Mouse (Mus musculus) gastrocnemius, postnatal 14 days (tissue): Measurements from ENCODE around the gene Lrp6. TPM values are rescaled to one million over a fixed set of nuclear protein-coding genes. Genes with fewer than 3 reads are reported as not detected.

Experiments
- DNase-seq: peaks from one replicate; pipeline ENCODE4 v3.0.0; 2021; ENCODE audit warnings: mixed read lengths
- intact Hi-C: fragments of 180-260 bp; cut with DNase I; formaldehyde crosslinking; loops from one replicate; pipeline ENCODE4 v1.15.1; 2025; ENCODE audit warnings: low total_unique reads
- total RNA-seq, 2 experiments: library from RNA; stranded (reverse); gene quantifications; 2 replicates each; pipeline ENCODE4 v1.2.3; 2021

Gene Lrp6
- total RNA-seq, 2 experiments from 2014 or later, result 40.9 to 41.9 TPM

- intact Hi-C loops, result no loop called here
- DNase-seq, result no peak
Observed at GRCm38 (mm10) chr6:134510280-134510679, 56.5 kb downstream of the Lrp6 start.

DNA sequence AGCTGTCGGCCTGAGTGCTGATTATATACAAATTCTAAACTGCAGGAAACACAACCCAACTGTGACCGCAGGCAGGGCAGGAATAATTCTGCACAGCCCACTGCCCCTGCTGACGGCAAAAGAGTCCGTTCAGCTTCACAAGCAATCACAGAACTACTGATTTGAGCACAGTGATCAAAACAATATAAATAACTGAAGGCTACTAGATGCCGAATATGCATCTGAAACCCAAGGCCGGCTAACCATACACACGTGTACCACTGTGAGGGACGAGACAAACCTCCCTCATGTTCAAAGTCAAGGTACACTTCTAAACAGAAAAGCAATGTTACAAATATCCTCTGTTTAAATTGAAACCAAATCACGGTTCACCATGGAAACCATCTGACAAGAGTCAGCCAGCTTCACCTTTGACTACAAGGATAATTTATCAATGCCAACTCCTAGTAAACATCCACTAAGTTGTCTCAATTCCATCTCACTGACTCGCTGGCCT is 57.0 kb downstream of the Lrp6 start:
- intact Hi-C loops, result no loop called here
- no peak for DNase-seq

- intact Hi-C loops, result no loop called here
- DNase-seq, result no peak
Observed at GRCm38 (mm10) chr6:134504866-134505265, 61.9 kb downstream of the Lrp6 start.

DNA sequence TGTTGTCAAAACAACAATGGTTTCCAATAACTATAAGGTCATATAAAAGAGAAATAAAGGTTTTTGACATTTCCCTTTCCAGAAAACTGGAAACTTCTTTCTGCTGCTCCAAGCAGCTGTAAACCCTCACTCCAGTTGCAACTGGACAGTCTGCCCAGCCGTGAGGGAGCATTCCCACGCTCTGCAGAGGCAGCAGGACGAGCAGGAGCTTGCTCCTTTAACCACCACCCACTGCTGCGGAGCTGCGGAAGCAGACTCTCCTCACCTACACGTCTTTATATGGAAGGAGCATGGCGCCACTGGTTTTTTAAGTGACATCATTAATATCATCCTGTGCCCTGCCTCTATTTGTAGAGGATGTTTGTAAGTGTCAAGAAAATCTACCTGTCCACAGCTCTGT is 64.4 kb downstream of the Lrp6 start:
- DNase-seq, result no peak
- intact Hi-C loops, result no loop called here

DNA sequence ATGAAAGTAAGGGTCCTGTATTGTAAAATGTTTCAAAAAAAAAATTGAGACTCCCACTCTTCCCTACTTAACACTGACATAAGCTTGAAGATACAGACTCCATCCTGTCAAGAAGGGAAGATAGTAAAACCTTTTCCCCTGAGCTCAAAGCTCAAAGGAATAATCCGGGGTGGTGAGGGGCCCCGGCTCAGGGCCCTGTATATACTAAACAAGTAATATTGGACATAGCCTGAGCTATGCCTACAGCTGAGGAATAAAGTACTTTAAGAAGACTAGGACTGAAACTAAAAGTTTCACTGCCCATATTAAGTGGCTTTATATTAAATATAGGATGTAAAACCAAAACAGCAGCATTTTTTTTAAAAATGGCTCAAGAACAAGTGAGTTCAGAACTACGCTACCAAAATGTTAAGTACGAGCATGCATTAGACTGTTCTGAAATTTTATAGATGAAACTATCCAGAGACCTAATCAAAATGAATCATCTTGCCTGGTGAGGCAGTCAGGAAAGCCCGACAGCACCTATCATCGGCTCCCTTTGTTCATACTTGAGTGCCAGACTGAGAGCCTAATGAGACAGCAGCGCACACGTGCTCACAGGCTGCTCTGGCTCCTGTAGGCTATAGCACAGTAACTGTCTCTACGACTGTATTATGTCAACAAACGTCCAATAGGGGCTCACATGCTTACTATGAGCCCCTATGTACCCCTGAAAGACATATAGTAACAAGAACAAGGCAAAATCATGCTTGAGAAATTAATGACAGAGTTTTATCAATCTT is 66.2 kb downstream of the Lrp6 start:
- DNase-seq, result no peak
- intact Hi-C loops, result no loop called here

DNA sequence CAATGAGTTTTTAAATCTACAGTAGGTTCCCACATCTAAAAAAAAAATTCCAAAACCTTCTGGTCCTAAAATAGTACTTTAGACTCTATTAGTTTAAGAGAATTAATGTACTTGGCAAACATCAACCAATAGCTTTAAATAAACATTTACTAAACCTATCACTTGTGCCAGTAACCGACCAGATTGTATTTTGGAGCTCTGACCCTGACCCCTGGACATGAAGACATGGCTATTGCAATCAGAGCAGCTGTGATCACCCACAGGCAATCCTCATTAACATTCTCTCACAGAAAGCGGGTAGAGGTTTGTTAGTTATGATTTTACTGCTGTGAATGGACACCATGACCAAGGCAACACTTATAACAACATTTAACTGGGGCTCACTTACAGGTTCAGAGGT is 67.7 kb downstream of the Lrp6 start:
- intact Hi-C loops, result no loop called here
- DNase-seq, result no peak

DNA sequence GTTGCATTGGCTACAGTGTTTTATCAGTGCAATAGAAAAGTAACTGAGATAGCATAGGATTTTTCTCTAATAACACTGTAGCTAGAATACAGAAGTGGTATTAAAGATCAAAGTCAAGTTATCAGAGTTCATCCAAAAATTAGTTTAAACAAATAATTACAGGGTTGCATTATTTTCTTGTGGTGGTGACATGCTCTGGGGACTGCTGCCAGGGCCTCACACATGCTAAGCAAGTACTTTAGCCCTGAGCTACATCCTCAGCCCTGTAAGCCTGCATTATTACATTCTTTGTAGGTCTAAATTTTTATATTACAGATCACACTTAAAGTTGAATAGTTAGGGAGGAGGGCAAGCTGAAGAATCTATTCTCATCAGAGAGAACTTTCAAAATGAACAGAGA is 68.2 kb downstream of the Lrp6 start:
- intact Hi-C loops, result no loop called here
- no peak for DNase-seq

DNA sequence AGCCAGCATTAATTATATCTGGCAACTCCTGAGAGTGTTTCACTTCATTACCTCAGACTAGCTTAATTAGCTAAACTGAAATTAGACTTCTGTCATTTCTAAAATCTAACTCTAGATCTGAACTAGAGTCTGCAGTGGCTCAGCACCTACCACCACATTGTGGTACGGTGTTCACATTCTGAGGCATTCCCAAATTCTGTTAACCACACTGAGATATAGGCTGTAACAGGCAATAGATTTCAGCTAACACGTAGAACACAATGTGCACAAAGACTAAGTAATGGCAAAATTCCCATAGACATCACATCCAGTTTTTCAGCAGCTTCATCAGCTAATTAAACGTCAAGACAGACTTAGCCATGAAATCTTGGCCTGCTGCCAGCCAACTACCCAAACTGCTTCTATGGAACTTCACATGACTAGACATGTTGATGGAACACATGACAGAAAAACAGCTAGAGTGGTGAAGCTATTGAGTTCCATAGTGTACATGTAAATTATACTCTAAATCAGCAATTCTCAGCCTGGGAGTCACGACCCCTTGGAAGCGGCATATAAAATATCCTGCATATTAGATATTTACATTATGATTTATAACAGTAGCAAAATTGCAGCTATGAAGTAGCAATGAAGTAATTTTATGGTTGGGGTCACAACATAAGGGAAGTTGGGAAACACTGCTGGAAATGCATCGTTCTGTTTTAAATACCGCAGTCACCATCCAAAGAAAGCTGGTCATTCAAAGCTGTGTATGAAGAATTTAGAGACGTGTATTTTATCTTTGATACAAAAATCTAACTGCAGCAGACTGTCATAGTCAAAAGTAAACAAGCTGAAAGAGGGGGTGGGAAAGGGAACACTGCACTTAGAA is 71.7 kb downstream of the Lrp6 start:
- no peak for DNase-seq
- intact Hi-C loops, result no loop called here

DNA sequence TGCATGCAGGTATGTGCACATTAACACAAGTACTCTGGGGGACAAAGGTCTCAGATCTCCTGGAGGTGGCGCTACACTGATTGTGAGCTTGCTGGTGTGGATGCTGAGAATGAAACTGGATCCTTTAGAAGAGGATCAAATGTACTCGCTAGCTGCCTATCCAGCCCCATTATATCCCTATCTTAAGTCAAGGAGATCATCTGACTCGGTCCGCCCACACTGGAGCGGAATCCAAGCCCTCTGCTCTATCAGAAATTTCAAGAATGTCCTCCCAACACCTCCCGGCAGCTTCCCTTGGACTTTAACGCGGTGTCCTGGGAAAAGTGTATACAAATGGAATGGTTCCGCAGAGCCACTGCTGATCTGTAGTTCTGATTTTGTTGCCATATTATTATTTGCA is 77.1 kb downstream of the Lrp6 start:
- DNase-seq, result no peak
- intact Hi-C loops, result no loop called here

- intact Hi-C loops, result no loop called here
- DNase-seq, result no peak
Observed at GRCm38 (mm10) chr6:134489130-134489529, 77.6 kb downstream of the Lrp6 start.

- intact Hi-C loops, result no loop called here
- DNase-seq, result no peak
Observed at GRCm38 (mm10) chr6:134486318-134486717, 80.4 kb downstream of the Lrp6 start.

- peak; percentile 25 for DNase-seq
- intact Hi-C loops, result no loop called here
Observed at GRCm38 (mm10) chr6:134479481-134479880, 87.3 kb downstream of the Lrp6 start.

GRCm38 (mm10) chr6:134473143-134473561 is 93.6 kb downstream of the Lrp6 start:
- no peak for DNase-seq
- intact Hi-C loops, result no loop called here

DNA sequence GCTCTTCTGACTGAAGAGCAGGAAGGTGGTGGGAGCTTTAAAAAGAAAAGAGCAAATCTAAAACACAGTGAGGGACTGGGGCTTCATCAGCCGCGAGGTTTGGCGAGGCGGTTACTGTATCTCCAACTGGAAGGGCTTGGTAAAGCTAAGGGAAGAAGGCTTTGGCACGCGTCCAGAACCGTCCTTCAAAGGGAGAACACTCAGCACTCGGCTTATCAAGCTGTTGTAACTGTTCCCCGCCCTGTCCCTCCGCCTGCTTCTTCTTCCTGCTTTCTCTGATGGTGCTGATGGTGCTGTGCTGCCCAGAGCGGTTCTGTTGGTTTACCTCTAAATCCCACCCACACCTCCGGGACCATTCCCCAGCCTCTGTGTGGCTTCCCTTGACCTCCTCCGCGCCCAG is 95.9 kb downstream of the Lrp6 start:
- intact Hi-C loops, result no loop called here
- peak; percentile 31 for DNase-seq

DNA sequence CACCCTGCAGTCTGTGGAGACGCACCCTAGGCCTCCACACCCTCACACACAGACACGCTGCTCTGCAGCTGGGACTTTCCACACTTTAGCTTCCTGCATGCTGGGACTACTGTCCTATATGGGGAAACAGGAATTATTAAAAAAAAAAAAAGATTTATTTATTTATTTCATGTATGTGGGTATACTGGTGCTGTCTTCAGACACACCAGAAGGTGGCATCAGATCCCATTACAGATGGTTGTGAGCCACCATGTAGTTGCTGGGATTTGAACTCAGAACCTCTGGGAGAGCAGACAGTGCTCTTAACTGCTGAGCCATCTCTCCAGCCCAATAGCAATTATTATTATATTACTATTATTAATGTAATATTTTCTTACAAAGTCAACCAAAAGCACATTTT is 97.5 kb downstream of the Lrp6 start:
- intact Hi-C loops, result no loop called here
- DNase-seq, result no peak

DNA sequence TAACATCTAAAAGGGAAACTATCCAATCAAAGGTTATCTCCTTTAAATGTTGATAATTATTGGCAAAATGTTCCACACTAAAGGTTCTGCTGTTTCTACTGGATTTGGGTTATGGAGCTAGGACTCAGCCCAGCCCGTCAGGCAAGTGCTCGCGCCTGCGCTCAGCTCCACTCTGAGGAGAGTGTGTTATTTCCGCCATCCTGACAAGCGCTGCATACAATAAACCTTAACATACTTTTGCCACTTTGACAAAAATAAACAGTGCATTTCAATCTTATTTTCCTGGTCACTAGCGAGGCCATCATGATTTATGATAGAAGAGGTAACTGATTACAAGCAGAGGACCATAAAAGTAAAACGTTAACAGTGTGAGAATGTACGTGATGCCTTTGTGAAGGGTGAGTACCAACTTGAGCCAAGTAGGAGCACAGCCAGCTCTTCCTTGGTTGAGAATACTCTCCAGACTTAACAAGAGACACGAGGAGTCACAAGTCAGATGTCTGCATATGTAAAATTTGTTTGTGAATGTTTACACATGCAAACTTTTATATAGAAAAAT is 100.0 kb downstream of the Lrp6 start:
- DNase-seq, result no peak
- intact Hi-C loops, result no loop called here

GRCm38 (mm10) chr6:134461175-134461574 is 105.6 kb downstream of the Lrp6 start:
- intact Hi-C loops, result no loop called here
- DNase-seq, result no peak

- intact Hi-C loops, result no loop called here
- DNase-seq, result no peak
Observed at GRCm38 (mm10) chr6:134458376-134458775, 108.4 kb downstream of the Lrp6 start.

DNA sequence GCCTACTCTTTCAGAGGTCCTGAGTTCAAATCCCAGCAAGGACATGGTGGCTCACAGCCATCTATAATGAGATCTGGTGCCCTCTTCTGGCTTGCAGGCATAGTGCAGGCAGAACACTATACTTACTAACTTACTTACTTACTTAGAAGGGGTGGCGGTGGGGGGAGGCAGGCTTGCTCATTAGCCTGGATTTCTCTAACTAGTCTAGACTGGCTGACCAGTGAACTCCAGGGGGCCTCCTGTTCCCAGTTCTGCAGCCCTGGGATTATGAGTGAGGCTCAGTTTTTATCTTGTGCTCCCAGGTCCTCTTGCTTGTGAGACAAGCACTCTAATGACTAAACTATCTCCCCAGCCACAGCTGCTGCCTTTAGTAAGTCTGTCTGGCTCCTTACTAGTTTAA is 112.7 kb downstream of the Lrp6 start:
- DNase-seq, result no peak
- intact Hi-C loops, result no loop called here

DNA sequence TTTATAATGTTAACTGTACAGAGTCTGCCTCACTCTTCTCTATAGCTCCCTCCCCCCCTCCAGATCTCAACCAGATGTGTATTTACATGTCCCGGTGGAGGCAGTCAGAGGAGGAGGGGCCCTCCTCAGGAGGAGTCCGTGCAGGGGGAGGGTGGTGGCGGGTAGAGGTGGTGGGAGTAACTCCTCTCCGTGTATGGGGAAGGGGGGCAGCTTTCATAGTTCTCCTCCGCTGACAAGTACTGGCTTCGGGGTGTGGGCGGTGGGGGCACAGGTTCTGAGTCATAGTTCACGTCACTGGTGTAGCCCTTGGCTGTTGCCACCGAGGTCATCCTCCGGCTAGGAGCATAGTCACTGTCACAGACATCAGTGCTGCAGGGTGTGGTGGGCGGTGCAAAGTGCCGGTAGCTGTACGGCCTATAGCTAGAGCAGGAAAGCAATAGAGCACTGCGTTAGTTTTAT is 116.1 kb downstream of the Lrp6 start:
- DNase-seq, result peak; percentile 25
- intact Hi-C loops, result no loop called here
